Mouse (Mus musculus) C2C12 (cell line): Measurements from ENCODE around the gene Oosp1.

Source experiments
- CTCF ChIP-seq: IDR thresholded peaks from one replicate; pipeline ENCODE4 v1.5.1; 2011; ENCODE audit not compliant: control insufficient read depth, insufficient read depth, insufficient read length
- FOSL1 ChIP-seq: IDR thresholded peaks from one replicate; pipeline ENCODE4 v1.8.0; 2011; ENCODE audit warnings: mild to moderate bottlenecking, low read length; ENCODE audit not compliant: poor library complexity, insufficient read depth, severe bottlenecking
- USF1 ChIP-seq: IDR thresholded peaks from one replicate; pipeline ENCODE4 v1.6.1; 2011; ENCODE audit warnings: low read depth, mild to moderate bottlenecking, control low read depth, moderate library complexity

DNA sequence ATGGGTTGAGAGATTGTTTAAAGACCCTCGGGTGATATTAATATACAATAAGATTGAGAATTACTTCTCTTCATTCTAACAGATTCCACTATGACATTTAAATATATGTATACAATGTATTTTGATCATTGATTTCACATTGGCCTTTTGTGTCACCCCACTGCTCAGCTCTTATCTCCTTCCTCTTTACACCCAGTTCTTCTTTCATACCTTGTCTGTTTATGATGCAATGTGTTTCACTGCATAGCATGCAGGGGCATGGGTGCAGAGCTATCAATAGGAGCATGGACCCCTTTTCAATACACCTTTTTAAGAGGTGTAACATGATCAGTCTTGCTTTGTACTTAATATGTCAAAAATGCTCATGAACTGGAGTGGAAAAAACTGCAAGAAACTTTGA lies 39.3 kb upstream of the Oosp1 start:
- TF ChIP-seq CTCF (no peak), FOSL1 (no peak), USF1 (no peak)
